Mouse (Mus musculus): ENCODE measurements around the gene Enkd1.

- TF ChIP-seq CTCF (IDR thresholded peaks at IDR 0.05; ENCODE audit: borderline replicate concordance, insufficient read depth, low read length), result no peak
- no peak for TF ChIP-seq POLR2A (IDR thresholded peaks at IDR 0.05; ENCODE audit: low read depth, low read length)
Observed at GRCm38 (mm10) chr8:105725726-105726125, 17.7 kb upstream of the Enkd1 start.
